Mouse (Mus musculus): ENCODE measurements around the gene Rims4. TPM values are rescaled to one million over a fixed set of nuclear protein-coding genes. Genes with fewer than 3 reads are reported as not detected.

Gene Rims4
- polyA plus RNA-seq, 1 experiment from 2014 or later = 0.25 TPM

DNA sequence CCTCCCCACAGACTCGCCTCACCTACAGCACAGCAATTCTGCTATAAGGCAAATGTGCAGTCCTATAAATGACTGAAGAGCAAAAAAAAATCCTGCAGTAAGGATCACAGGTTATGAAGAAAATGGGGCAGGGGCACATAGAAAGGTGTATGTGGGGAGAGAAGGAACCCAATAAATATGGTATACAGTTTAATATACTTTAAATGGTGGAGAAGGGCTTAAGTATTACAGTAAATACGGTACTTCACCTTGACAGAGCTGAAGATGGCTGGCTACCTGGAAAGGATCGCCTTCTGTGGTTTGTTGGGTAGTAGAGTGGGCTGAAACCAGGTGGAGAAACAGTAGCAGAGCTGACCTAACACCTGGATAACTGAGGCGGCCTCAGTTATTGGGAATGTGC lies 47.2 kb downstream of the Rims4 start:
- Histone ChIP-seq H3K9ac (no peak overlapping the region), H3K36me3 (ENCODE audit: insufficient read depth) (no peaks in the 10 kb centered on the region), H3K4me1 (ENCODE audit: insufficient read depth) (no peaks in the 10 kb centered on the region), H3K9me3 (ENCODE audit: low read depth, low read length) (no peaks in the 10 kb centered on the region), H3K27ac (ENCODE audit: low read depth) (no peak overlapping the region), H3K4me2 (no peak overlapping the region), H3K4me3 (ENCODE audit: low read depth, low read length) (no peak overlapping the region), H3K27me3 (ENCODE audit: insufficient read depth, low read length) (no peaks in the 10 kb centered on the region)
- 80% methylated on average over 4 of the region's 4 CpGs for WGBS
- ATAC-seq (ENCODE audit: insufficient read depth) (no peak), DNase-seq (no peak)
- TF ChIP-seq CTCF (IDR thresholded peaks at IDR 0.05; ENCODE audit: low read depth) = no peak

DNA sequence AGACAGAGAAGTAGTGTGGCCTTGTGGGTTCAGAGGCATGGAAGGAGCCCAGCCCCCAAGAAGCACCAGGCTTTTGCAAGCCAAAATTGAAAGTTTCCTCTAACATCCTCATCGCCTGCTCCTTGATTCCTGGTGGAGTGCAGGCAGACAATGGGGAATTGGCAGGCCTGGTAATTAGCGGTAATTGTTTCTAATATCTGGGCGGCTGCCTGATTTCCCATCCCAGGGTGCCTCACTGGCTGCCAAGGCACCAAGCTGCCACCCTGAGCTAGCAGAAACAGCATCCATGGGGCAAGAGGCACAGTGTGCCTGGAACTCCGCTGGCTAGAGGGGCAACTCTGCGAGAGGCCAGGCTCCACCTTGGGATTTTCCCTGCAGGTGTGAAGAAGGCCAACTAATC lies 48.7 kb downstream of the Rims4 start:
- no peak for TF ChIP-seq CTCF (IDR thresholded peaks at IDR 0.05; ENCODE audit: low read depth)
- Histone ChIP-seq H3K9ac (no peak overlapping the region), H3K4me1 (ENCODE audit: insufficient read depth) (no peaks in the 10 kb centered on the region), H3K27ac (ENCODE audit: low read depth) (no peak overlapping the region), H3K36me3 (ENCODE audit: insufficient read depth) (no peaks in the 10 kb centered on the region), H3K9me3 (ENCODE audit: low read depth, low read length) (no peaks in the 10 kb centered on the region), H3K4me3 (ENCODE audit: low read depth, low read length) (no peak overlapping the region), H3K27me3 (ENCODE audit: insufficient read depth, low read length) (no peaks in the 10 kb centered on the region), H3K4me2 (no peak overlapping the region)
- ATAC-seq (ENCODE audit: insufficient read depth) (no peak), DNase-seq (no peak)
- 59% methylated on average over 5 of the region's 5 CpGs for WGBS

DNA sequence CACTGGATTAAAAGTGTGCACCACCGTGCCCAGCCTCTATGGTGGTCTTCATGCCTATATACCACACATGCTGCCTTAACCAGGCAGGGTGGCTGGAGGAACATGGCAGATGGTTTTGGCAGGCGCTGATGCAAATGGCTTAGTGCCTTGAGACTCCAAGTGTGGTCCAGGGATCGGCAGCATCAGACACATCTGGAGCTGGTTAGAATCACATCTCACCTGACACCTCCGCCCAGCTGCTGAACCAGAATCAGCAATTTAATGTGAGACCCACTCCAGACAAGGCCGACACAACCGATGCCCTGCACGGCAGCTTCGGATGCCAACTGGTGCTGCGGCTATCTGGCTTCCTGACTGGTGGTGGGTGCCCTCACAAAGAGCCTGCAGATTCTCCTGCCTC lies 52.4 kb downstream of the Rims4 start:
- ATAC-seq (ENCODE audit: insufficient read depth) (no peak), DNase-seq (no peak)
- Histone ChIP-seq H3K4me1 (ENCODE audit: insufficient read depth) (no peaks in the 10 kb centered on the region), H3K9ac (no peak overlapping the region), H3K4me3 (ENCODE audit: low read depth, low read length) (no peak overlapping the region), H3K27me3 (ENCODE audit: insufficient read depth, low read length) (no peaks in the 10 kb centered on the region), H3K9me3 (ENCODE audit: low read depth, low read length) (no peaks in the 10 kb centered on the region), H3K27ac (ENCODE audit: low read depth) (no peak overlapping the region), H3K4me2 (no peak overlapping the region), H3K36me3 (ENCODE audit: insufficient read depth) (no peaks in the 10 kb centered on the region)
- no peak for TF ChIP-seq CTCF (IDR thresholded peaks at IDR 0.05; ENCODE audit: low read depth)
- WGBS = 59% methylated on average over 9 of the region's 9 CpGs

GRCm38 (mm10) chr2:163865311-163865710 lies 53.2 kb downstream of the Rims4 start:
- no peak for TF ChIP-seq CTCF (IDR thresholded peaks at IDR 0.05; ENCODE audit: low read depth)
- 87% methylated on average over 5 of the region's 5 CpGs for WGBS
- H3K4me2 ChIP-seq = no peak overlapping the region
- H3K27ac ChIP-seq (ENCODE audit: low read depth) = no peak overlapping the region
- no peak for DNase-seq
- no peaks in the 10 kb centered on the region for H3K27me3 ChIP-seq (ENCODE audit: insufficient read depth, low read length)
- H3K9me3 ChIP-seq (ENCODE audit: low read depth, low read length) = no peaks in the 10 kb centered on the region
- H3K9ac ChIP-seq = no peak overlapping the region
- H3K4me3 ChIP-seq (ENCODE audit: low read depth, low read length) = no peak overlapping the region
- H3K36me3 ChIP-seq (ENCODE audit: insufficient read depth) = no peaks in the 10 kb centered on the region
- no peaks in the 10 kb centered on the region for H3K4me1 ChIP-seq (ENCODE audit: insufficient read depth)
- ATAC-seq (ENCODE audit: insufficient read depth) = no peak

- no peaks in the 10 kb centered on the region for H3K4me1 ChIP-seq (ENCODE audit: insufficient read depth)
- TF ChIP-seq CTCF (IDR thresholded peaks at IDR 0.05; ENCODE audit: low read depth) = peak; percentile 70
- WGBS = 13% methylated on average over 50 of the region's 50 CpGs
- H3K27me3 ChIP-seq (ENCODE audit: insufficient read depth, low read length) = peaks cover 50% of the 10 kb centered on the region
- peak; percentile 41 for DNase-seq
- ATAC-seq (ENCODE audit: insufficient read depth) = peak; percentile 50; the same call in 1 of the 2 replicates
- no peaks in the 10 kb centered on the region for H3K36me3 ChIP-seq (ENCODE audit: insufficient read depth)
- H3K27ac ChIP-seq (ENCODE audit: low read depth) = no peak overlapping the region
- H3K4me2 ChIP-seq = peak overlapping the region; percentile 37; the same call in 1 of the 2 replicates
- no peaks in the 10 kb centered on the region for H3K9me3 ChIP-seq (ENCODE audit: low read depth, low read length)
- no peak overlapping the region for H3K9ac ChIP-seq
- 0 out of 2 replicates have a peak overlapping the region, but pooled peaks have one; percentile 8 for H3K4me3 ChIP-seq (ENCODE audit: low read depth, low read length)
These were observed 60.1 kb downstream of the Rims4 start for GRCm38 (mm10) chr2:163858254-163858947.

GRCm38 (mm10) chr2:163857233-163857632 lies 61.2 kb downstream of the Rims4 start:
- no peaks in the 10 kb centered on the region for H3K9me3 ChIP-seq (ENCODE audit: low read depth, low read length)
- H3K9ac ChIP-seq = no peak overlapping the region
- H3K4me3 ChIP-seq (ENCODE audit: low read depth, low read length) = no peak overlapping the region
- no peak for TF ChIP-seq CTCF (IDR thresholded peaks at IDR 0.05; ENCODE audit: low read depth)
- no peak overlapping the region for H3K27ac ChIP-seq (ENCODE audit: low read depth)
- WGBS = 69% methylated on average over 6 of the region's 6 CpGs
- H3K36me3 ChIP-seq (ENCODE audit: insufficient read depth) = no peaks in the 10 kb centered on the region
- no peak overlapping the region for H3K4me2 ChIP-seq
- no peak for ATAC-seq (ENCODE audit: insufficient read depth)
- no peaks in the 10 kb centered on the region for H3K4me1 ChIP-seq (ENCODE audit: insufficient read depth)
- no peak for DNase-seq
- peaks cover 59% of the 10 kb centered on the region for H3K27me3 ChIP-seq (ENCODE audit: insufficient read depth, low read length)

GRCm38 (mm10) chr2:163853461-163853901 lies 65.0 kb downstream of the Rims4 start, which contains the start of gene Kcnk15:
Gene Kcnk15 (plus strand): TSS chr2:163853651.
- DNase-seq (peak; percentile 52), ATAC-seq (ENCODE audit: insufficient read depth) (no peak)
- H3K4me3 ChIP-seq (ENCODE audit: low read depth, low read length) = peak within 1 kb of the TSS; percentile 15; the same call in 1 of the 2 replicates
- no peak within 1 kb of the TSS for H3K9ac ChIP-seq
- peaks cover 79% of the 10 kb centered on the region for H3K27me3 ChIP-seq (ENCODE audit: insufficient read depth, low read length)
- no peaks in the 10 kb centered on the region for H3K4me1 ChIP-seq (ENCODE audit: insufficient read depth)
- no peak within 1 kb of the TSS for H3K27ac ChIP-seq (ENCODE audit: low read depth)
- no peaks in the 10 kb centered on the region for H3K9me3 ChIP-seq (ENCODE audit: low read depth, low read length)
- peak; percentile 57 for TF ChIP-seq CTCF (IDR thresholded peaks at IDR 0.05; ENCODE audit: low read depth)
- WGBS = under 1% methylated on average over 38 of the region's 38 CpGs
- no peaks in the 10 kb centered on the region for H3K36me3 ChIP-seq (ENCODE audit: insufficient read depth)
- peak within 1 kb of the TSS; percentile 36 for H3K4me2 ChIP-seq

All from lung, embryonic 14.5 days (tissue).